Mouse (Mus musculus): ENCODE results near the gene Fosb.

The Fosb gene

DNA sequence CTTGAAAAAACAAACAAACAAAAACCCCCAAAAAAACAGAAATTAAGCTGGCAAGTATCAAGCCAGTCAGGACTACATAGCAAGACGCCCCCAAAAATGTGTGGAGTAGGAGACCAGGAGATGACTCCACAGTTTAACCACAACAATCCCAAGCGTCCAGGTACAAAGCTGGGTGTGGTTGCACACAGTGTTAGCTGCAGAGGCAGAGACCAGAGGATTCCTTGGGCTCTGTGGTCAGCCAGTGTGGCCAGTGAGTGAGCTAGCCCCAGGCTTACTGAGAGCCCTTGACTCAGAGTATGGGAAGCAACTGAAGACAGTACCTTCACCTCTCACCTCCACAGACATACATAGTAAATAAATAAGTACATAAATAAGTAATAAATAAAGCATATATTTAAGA, 22.1 kb upstream of the Fosb start:
- DNase-seq (ENCODE audit: low spot score in 2 of 2) = no peak

DNA sequence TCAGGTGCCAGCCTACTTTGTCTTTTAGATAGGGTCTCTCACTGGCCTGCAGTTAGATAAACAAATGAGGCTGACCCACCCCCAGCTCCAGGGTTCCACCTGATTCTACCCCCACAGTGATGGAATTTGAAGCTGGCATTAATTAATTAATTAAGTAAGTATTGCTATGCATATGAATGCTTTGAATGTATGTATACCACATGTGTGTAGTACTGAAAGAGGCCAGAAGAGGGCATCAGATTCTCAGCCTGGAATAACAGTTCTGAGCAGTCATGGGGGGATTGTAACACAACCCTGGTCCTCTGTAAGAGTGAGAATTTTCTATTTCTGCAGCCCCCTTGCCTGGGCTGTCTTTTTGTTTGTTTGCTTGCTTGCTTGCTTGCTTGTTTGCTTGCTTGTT, 18.6 kb upstream of the Fosb start:
- no peak for DNase-seq (ENCODE audit: low spot score in 2 of 2)

DNA sequence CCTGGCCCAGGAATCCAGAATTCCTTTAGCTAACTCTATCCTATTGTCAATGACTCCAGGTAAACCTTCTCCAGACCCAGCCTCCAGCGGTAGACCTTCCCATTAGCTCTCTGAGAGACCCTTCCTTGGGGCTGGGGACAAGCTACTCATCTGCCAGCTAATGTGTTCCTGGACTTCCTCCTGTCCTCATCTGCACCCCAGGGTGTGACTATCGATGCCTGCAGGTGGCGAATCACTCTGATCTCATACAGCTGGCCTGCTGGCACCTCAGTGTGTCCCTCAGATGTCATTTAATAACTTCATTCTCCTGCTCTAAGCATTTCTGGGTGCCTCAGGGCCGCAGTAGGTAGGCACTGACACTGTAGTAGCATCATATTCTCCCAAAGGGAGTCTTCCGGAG, 17.9 kb upstream of the Fosb start:
- no peak for DNase-seq (ENCODE audit: low spot score in 2 of 2)

DNA sequence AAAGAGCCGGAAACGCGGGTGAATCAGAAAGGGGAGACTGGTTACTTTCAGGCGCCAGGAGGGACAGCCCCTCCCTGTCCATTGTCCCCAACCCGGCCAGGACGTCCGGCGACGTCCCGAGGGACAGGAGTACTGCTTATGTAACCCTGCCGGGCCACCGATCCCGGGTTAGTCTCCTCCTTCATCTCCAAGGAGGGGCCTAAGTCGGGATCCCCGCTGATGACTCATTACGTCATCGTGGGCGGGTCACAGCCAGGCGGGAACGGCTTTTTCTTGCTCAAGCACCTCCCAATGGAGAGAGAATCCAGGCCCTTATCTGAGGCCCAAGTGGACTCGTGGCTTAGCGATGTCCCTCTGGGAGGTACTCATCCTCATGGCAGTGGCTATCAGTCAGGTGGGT, 17.3 kb upstream of the Fosb start:
- DNase-seq (ENCODE audit: low spot score in 2 of 2) = peak in 1 of 2 experiments; percentile 64

DNA sequence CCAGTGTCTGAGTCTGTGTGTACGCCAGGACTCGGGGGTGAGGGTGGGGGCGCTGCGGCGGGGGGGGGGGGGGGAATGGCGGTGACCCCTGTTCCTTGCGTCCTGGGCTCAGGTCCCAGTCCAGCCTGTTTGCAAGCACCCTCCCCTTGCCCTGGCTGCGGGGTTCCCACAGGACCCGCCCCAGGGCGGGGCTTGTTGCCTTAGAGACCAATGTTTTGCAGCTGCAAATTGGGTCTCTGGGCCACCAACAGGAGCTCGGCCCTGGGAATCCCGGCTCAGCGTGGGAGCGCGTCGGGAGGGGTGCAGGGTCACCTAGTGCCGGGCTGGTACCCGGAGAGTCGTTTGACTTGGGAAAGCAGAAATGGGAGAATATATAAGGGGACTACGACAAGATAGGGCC, 16.5 kb upstream of the Fosb start:
- peak in 1 of 2 experiments; percentile 50 for DNase-seq (ENCODE audit: low spot score in 2 of 2)

DNA sequence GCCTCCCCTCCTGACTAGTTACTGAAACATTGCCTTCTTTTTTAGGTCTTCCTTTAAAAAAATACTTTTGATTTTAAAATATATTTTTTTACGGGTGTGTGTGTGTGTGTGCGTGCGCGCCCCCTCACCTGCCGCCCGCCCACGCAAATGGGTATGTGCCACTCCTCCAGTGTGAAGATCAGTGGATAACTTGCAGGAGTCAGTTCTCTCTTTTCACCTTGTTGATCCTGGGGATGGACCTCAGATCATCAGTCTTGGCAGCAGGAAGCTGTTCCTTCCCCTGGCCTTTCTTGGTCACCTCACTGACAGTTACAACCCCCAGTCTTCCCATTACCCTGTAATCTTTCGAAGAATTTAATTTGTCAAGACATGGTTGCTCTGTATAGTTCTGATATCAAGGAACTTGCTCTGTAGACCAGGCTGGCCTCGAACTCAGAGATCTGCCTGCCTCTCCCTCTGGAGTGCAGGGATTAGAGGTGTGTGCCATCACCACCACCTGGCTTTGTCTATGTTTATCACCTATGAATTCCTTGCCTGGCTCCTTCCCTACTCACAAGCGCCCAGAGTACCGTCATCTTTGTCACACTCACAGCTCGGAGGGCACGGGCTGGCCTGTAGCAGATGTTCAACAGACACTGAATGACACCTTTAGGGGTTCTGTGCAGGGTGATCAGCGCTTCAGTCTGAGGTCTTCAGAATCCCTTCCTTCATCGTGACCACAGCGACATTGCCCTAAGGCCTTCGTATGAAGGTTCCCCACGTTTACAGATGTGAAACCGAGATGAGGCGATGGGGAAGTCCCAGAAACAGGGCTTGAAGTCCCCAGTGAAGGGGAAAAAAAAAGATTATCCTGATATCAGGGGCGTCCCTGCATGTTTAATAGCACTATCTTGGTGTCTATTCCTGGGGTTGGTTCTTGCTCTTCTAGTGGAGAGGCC, 15.7 kb upstream of the Fosb start:
- no peak for DNase-seq (ENCODE audit: low spot score in 2 of 2)

DNA sequence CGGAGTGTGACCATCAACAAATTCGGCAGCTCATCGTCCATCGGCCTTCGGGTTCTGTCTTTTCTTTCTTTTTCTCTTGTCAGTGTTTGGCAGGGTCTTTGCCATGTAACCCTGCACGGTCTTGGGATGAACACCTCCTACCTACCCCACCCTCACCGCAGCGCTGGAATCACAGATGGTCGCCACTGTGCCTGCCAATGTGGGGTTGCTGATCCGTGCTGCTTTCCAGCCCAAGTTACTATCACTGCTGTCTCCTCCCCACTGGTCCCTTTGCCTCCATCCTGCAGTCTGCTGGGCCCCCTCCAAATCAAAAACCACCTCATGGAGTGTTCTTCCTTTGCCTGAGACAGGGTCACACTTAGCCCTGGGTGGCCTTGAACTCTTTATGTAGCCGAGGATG, 14.4 kb upstream of the Fosb start:
- no peak for DNase-seq (ENCODE audit: low spot score in 2 of 2)

DNA sequence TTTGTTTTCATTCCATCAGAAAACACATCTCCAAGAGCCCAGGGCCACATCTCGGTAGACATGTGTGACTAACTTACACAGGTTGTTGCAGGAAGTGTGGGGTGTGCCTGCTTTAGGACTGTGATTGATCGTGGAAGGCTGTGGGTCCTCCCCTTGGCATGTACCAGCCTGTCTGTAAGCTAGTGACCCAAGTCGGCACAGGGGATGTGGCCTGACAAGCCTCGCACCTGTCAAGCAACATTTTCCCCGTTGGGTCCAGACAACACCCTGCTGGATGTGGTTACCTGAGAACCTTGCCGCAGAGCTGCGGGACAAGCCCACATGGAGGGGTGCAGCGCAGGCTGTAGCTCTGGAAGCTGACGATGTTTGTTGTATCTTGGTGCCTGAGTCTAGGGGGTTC, 12.6 kb upstream of the Fosb start:
- DNase-seq (ENCODE audit: low spot score in 2 of 2) = no peak

DNA sequence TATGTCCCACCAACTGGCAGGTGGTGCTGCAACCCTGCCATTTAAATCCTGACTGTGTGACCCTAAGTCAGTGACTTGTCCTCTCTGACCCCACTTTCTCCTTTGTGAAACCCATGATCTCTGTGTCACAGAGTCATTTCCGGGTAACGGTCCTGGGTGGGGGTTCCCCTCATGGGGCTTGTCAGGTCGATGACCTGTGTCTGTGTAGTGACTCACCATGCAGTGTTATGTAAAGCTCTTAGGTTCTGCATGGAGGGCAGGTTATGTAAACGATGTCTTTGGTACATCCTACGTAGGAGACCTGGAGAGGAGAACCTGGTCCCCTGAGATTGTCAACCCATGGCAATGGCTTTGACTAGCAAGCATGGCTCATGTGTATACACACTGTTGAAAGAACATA, 11.6 kb upstream of the Fosb start:
- DNase-seq (ENCODE audit: low spot score in 2 of 2) = no peak

DNA sequence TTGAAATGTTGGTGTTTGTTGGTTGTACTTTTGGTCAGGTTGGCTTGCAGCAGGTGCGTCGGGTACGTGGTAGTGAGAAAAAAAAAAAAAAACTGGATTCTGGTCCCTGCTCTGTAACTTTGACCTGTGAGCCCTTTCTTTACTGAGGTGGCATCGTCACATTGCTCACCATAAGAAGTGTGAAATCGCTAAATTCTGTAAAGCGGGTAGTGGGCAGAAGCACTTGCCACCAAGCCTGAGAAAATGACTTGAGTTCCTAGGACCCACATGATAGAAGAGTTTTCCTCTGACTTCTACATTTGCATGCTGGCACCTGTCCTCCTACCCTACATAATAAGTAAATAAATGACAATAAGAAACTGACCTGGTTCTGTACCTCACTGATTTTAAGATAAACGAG, 10.8 kb upstream of the Fosb start:
- DNase-seq (ENCODE audit: low spot score in 2 of 2) = no peak

DNA sequence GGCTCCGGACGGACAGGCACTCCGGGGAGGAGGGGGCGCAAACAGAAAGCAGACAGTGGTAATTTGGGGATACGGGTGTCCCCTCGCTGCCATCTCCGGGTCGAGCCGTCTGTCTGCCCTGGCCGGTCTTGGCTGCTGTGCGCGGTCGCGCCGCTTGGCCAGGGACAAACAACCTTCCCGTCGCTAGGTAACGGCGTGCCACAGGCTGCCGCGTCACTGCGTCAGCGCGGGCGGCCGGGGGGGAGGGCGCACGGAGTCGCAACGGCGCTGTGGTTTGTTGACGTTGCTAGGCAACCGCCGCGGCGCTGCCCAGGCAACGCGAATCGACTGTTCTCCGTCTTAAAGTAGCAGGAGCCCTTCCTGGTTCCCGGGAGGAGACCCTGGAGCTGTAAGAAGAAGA, 10.1 kb upstream of the Fosb start:
- DNase-seq (ENCODE audit: low spot score in 2 of 2) = peak; percentile 85 to 94

DNA sequence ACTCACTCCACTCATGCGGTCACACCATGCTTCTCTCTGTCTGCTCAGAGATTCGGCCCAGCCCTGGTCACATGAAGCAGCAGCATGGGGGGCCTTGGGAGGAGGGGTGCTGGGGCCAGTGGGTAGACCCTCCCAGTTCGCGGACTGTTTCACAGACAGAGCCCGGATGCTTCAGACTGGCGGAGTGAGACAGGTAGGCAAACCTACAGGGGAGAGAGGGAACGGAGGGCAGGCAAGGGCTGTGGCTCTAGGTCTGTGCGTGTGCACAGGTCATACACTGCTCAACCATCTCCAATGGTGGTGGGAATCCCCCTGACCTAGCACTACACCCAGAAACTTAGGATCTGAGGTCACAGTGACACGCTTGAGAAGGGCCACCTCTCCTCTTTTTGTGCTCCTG, 9.6 kb upstream of the Fosb start:
- DNase-seq (ENCODE audit: low spot score in 2 of 2) = no peak

DNA sequence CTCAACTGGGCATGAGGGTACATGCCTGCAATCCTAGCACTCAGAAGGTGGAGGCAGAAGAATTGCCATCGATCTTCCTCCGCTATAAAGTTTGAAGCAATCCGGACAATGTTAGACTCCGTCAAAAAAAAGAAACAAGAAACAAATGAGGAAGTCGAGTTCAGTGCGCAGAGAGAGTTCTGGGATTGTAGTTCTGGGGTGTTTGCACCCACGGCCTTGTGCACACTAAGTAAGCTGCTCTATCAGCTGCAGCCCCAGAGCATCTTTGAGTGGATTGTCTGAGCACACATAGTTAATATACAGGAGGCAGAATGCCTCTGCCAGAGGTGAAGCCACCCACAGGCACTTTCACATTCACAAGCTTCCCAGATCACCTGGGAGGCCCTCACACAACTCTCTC, 8.8 kb upstream of the Fosb start:
- no peak for DNase-seq (ENCODE audit: low spot score in 2 of 2)

DNA sequence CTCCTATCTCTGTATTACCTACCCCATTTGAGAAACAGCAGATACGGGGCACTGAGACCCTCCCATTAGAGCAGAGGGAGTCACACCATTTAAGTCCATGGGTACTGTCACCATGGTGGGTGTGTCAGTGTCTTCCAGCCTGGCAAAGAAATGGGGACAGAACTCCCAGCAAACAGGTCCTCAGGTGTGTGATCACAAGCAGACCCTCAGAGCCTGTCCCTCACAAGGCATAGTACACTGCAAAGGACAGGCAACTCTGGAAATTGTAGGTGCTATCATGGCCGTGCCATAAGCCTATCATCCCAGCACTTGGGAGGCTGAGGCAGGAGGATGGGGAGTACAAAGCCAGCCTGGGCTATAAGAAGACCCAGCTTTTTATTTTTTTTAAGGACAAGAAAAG, 8.3 kb upstream of the Fosb start:
- no peak for DNase-seq (ENCODE audit: low spot score in 2 of 2)

DNA sequence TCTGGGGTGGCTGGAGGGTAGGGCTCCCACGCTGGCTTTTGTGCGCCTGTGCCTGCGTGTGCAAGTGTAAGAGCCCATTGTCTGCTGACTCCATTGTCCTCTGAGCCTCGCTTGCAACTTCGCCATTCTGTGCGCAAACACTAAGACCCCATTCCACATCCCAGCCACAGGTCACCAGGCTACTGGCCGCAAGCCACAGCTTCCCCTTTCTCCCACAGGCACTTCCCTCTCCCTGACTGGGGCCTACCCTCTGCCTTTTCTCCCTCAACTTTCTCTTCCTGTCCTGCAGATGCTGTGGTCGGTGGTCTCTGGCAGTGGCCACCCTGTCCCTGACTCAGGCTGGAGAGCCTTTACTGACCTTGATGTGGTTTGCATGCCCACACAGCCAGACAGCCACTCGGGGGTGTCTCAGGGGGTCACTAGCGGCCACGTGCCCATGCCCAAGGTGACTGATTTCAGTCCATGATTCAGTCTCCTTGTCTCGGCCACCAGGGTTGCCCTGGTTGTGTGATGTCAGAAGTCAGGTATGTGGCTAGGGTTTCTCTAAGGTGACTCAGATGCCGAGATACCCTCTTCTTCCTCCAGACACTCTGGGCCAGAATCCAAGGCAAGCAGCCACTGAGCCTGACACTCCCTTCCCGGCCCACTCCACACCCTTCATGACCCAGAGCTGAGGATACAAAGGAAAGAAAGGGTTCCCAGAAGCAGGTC, 6.8 kb upstream of the Fosb start:
- DNase-seq (ENCODE audit: low spot score in 2 of 2) = no peak

DNA sequence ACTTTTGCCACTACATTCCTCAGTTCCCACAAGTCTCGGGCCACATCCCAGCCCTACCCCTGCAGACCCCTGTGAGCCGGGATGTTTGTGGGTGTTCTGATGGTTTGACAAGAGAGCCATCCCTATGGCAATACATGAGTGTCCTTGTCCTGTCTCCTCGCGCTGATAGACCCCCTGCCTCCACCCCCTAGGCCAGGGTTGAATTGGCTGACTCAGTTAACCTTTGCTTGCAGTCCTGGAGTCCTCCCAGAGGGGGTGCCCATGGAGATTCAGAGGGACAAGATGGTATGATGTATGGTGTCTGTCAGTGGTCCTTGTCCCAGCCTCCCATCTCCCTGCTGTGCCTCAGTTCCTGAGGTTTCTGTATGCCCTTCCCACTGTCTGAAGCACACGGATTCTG, 4.2 kb upstream of the Fosb start:
- DNase-seq (ENCODE audit: low spot score in 2 of 2) = no peak

DNA sequence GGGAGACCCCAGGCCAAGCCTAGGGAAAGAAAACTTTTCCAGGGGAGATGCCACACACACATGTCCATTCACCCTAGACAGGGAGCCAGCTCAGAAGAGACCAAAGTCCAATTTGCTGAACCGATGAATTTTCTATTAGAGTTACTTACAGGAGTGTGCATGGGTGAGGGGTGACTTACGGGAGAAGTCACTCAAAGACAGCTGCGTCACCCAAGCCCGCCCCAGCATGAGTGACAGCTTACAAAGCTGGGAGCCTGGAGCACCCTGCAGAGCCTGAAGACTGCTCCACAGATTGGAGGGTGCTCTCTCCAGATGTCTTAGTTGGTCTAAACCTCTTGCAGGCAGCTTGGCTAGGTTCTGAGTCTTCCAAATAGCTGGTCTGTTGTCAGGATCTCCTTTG, 2.1 kb upstream of the Fosb start:
- no peak for DNase-seq (ENCODE audit: low spot score in 2 of 2)

DNA sequence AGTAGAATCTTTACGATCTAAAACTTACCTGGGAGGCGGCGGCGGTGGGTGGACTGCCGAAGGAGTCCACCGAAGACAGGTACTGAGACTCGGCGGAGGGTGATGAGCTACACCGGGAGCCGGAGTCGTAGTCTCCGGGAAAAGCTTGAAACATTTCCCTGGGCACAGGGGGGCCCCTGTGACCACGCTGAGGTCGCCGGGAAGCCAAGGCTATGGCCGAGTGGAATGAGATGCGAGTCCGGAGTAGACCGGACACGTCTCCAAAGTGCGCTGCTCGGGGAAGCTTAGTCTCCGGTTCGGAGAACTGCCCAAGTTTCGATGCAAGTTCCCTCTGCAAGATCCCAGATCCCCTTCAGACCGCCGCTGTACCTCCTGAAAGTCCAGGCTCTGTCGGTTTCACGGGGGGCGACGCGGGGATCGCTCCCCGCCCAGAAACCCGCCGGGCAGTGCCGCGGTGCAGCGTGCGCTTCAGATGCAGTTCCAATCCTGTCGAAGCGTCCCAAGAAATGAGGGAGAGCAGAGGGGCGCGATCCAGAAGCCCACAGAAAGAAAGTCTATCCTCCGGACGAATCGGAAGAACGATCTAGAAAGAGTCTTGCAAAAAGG, 470 bp downstream of the Fosb start:
- DNase-seq (ENCODE audit: low spot score in 2 of 2) = no peak

DNA sequence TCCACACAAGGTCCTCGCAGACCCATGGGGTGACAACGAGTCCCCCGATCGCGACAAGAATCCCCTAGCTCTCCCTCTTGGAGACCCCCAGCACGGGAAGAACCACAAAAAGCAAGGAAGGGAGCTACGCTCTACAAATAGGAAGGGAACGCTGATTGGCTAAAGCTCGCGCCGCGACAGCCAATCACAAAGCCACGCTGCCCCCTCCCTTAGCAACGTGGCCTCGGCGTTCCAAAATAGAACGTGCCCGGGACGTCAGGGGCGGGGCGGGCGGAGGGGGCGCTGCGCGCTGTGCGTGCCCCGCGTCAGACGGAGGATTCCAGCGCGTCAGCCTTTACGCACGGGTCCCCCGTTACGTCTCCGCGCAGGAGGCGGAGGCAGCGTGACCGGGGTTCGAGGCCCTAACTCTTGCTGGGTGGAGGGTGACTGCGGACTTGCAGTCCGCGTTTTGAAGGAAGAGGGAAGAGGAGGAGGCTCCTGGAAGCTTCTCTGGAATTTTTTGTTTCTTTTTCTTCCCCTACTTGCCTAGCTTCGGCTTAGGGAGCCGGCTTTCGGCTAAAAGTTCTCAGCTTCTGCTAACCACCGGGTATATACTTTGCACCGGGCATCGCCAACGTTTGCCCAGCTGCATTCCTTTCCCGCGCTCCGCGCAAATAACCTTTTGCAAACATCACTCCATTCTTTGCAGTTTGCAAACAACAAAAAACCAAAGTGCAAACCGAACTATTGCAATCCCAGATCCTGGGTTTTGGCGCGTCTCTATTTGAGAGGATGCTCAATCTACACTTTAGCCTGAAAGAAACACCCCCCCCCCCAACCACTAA, 1.2 kb downstream of the Fosb start:
- DNase-seq (ENCODE audit: low spot score in 2 of 2) = peak; percentile 93 to 96

DNA sequence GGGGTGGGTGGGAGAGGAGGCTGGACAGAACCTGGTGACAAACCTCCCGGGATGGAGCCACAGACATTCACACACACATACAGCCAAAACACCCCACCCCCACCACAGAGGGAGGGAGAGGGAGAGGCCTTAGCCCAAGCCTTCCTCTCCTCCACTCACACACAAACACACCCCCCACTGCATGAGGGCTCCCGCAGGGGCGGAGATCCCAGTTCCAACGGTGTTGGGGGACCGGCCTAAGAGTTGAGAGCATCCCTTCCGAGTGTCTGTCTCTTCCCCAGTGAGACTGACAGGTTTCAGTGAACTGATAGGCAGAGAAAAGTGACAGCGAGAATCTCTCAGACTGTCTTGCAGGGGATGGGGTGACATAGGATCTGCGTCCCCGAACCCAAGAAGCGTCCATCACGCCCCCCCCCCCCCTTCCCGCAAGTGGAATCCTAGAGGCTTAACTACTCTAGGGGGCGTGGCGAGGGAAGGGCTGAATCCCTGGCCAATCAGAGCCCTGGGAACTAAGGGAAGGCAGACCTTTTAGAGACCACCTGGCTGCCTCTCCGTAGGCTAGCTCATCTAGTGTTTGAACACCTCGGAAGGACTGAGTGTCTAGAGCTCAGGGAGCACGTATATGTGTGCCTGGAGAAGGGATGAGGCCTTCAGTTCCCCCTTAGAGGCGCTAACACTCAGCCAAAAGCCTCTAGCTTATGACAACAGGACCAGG, 2.0 kb downstream of the Fosb start:
- DNase-seq (ENCODE audit: low spot score in 2 of 2) = peak in 1 of 2 experiments; percentile 64

Data from cerebellum, postnatal 4 days (tissue).